Mouse (Mus musculus): ENCODE results near the gene Kiss1. TPM values are rescaled to one million over a fixed set of nuclear protein-coding genes. Genes with fewer than 3 reads are reported as not detected.

Kiss1 gene
- polyA plus RNA-seq, 1 experiment from 2014 or later, result not detected

Other genes starting within 250 kb of the Kiss1 start
- gene Ppp1r15b, start 190.7 kb upstream of the Kiss1 start, polyA plus RNA-seq (2015; fragmentation: Nextera tagmentation; extraction: Ambion mirVana), result 46.7 and 46.9 TPM in 2 replicates
- 13.7 and 15.3 TPM in 2 replicates for gene Plekha6, start 157.7 kb upstream of the Kiss1 start, polyA plus RNA-seq (2015; fragmentation: Nextera tagmentation; extraction: Ambion mirVana)
- gene Golt1a, start 12.1 kb upstream of the Kiss1 start, polyA plus RNA-seq (2015; fragmentation: Nextera tagmentation; extraction: Ambion mirVana), result 18.2 and 23.8 TPM in 2 replicates
- 2.7 and 8.5 TPM in 2 replicates for gene Ren1, start 28.6 kb downstream of the Kiss1 start, polyA plus RNA-seq (2015; fragmentation: Nextera tagmentation; extraction: Ambion mirVana)
- gene Etnk2, start 41.7 kb downstream of the Kiss1 start, polyA plus RNA-seq (2015; fragmentation: Nextera tagmentation; extraction: Ambion mirVana), result 3.3 and 3.5 TPM in 2 replicates
- 9.0 and 11.4 TPM in 2 replicates for gene Sox13, start 102.5 kb downstream of the Kiss1 start, polyA plus RNA-seq (2015; fragmentation: Nextera tagmentation; extraction: Ambion mirVana)

All from intestine, embryonic 15.5 days (tissue).